Mouse (Mus musculus) neural tube, postnatal 0 days (tissue): ENCODE results near the gene 1500011B03Rik. TPM values are rescaled to one million over a fixed set of nuclear protein-coding genes. Genes with fewer than 3 reads are reported as not detected.

Experiments used
- microRNA-seq: library from miRNA; unstranded; fragments of <30 nt; microRNA quantifications from one replicate; pipeline ENCODE4, GENCODE M21; 2016
- polyA plus RNA-seq: library from polyadenylated mRNA; unstranded; fragments of >200 nt; fragmentation: Nextera tagmentation; extraction: Ambion mirVana; gene quantifications from 2 replicates; pipeline ENCODE4 v1.2.1, GENCODE M21; 2015

Gene 1500011B03Rik
- 337 and 360 TPM in 2 replicates for polyA plus RNA-seq

DNA sequence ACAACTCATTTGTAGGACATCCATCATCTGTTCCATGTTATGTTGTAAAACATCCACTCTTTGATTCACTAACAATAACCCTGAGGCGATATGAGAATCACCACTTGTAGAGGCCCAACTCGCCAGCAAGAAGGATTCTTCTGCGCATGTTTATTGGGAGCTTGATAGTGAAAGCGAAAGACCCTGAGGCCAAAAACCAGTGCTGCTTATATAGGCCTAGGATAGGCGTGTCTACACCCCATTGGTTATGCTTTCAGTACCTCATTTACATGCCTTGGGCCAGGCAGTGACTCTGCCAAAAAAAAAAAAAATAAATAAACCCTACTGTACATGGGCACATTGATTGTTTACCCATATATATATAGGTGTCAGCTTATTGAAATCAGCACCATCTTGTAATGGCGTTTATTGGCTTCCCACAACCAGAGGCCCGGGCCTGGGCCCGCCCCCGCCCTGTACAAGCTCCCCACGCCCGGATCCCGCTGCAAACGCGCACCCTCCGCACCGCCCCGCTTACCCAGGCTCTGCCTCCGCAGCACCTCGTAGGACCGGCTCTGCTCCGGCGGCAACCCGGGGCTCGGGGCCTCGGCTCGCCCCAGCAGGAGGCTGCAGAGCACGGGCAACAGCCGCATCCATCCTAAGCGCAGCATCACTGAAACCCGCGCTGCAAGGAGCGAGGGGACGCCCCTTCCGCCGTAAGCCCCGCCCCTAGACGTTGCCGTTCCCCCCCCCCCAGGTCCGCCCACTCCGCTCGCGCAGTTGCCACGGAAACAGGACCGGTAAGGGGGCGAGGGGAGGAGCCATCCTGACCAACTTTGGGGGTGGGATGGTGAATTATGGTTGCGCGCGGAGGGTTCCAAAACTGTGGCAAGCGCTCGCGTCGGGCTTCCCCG, at the start of gene 1500011B03Rik:
1500011B03Rik (minus strand) TSS at position 673 of the 893 bp plus-strand sequence.

GRCm38 (mm10) chr5:114858582-114858981, 35.3 kb upstream of the 1500011B03Rik start, which contains the start of gene Gm9936:
TSS of gene Gm9936 (minus strand) at chr5:114858682.

DNA sequence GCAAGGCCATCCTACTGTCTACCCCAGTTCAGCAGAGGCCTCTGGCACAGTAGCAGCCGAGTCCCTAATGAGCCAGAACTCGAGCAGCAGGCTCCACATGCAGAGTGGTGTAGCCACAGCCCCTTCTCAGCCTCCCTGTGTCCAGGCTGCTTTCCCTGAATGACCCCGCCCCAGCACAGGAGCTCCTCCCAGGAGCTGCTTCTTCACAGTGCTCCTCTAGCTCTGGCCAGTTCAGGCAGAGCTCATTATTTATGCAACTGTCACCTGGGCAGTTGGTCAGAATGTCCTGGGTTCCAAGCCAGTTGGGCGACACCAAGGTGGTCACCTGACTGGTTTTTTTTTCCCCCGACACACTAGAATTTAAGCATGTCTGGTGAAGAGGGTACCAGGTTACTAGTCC, 30.1 kb upstream of the 1500011B03Rik start, which contains the start of gene 4930519G04Rik:
4930519G04Rik (plus strand) TSS at position 301 of the 400 bp plus-strand sequence.

DNA sequence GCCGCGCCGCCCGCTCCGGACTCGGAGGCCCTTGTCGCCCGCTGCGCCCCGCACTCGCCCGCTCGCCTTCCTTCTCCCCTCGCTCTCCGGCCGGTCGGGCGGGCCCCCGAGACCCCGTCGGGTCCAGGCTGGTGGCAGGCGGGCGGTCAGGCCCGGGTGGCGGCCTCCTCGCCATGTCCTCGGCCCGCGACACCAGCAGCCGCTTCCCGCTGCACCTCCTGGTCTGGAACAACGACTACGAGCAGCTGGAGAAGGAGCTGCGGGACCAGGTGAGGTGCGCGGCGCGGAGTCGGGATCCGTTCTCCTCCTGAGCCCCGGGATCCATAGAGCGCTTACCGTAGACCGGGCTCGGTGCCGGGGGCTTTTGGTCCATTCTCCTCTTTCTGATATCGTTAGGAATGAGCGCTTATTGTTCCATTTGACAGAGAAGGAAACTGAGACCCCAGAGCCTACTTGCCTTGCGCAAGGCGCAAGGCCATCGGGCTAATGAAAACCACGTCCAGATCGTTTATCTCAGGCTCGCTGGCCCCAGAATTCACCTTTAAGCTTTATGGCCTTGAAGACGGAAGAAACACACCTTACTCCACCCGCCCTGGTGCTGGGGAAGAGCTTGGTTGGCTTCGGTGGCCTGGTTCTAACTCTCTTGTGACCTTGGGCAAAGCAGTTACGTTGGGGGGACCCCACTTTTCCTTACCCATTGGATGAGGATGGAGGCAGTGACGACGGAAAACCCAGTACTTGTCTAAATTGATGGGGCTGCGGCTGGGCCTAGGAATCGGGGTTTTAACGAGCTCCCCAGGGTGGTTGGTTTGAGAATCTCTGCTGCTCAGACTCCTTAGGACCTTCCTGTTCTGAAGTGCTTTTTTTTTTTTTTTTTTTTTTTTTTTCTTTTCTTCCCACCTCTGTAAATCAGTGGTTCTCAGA, 48.0 kb downstream of the 1500011B03Rik start, which contains the start of gene Git2:
Git2 (minus strand) TSS at position 462 of the 924 bp plus-strand sequence.

DNA sequence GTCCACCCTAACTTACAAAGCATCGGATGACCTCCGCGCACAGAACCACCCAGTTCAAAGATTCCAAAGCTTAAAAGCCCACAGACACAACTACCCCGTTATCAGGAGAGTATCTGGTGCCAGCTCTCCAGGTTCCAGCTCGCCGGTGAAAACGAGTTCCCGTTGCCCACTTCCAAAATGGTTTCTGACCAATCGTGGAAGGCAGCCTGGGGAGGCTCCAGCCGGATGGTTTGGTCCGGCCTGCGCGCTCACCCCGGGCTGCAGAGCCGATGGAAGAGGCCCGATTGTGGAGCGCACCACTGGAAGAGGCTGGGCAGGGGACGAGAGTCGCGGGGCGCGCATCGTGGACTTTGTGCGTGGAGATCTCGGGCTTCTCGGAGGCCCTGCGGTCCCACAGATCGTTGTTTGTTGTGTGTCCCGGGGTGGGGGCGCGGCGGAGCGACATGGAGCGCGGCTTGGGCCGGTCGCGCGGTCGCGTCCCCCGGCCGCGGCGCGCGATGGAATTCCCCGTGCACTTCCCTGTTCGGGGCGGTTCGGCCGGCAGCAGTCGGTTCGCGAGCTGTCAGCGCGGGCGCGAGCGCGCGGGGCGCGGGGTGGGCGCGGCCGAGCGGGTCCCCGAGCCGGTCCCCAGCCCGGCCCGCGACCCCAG, 48.7 kb downstream of the 1500011B03Rik start, which contains the start of gene Ankrd13a:
Ankrd13a (plus strand) TSS at position 275 of the 649 bp plus-strand sequence.

Small RNA genes lying within 50 kb of the gene (microRNA-seq; reads per million reads assigned to microRNA genes)
- 1.7 reads per million for gene Mir6240

Other genes with a start within 250 kb of the 1500011B03Rik start
- gene Trpv4, start 165.0 kb downstream of the 1500011B03Rik start, polyA plus RNA-seq: 1.1 and 1.5 TPM in 2 replicates
- 58.5 and 67.5 TPM in 2 replicates for gene Gltp, start 132.5 kb downstream of the 1500011B03Rik start, polyA plus RNA-seq
- gene Tchp, start 115.7 kb downstream of the 1500011B03Rik start, polyA plus RNA-seq: 12.3 and 13.2 TPM in 2 replicates
- gene Ankrd13a, start 48.8 kb downstream of the 1500011B03Rik start, polyA plus RNA-seq: 29.3 and 30.6 TPM in 2 replicates
- gene Git2, start 48.0 kb downstream of the 1500011B03Rik start, polyA plus RNA-seq: 33.4 and 38.9 TPM in 2 replicates
- not detected in 2 replicates for gene 4930519G04Rik, start 30.2 kb upstream of the 1500011B03Rik start, polyA plus RNA-seq
- gene Gm9936, start 35.2 kb upstream of the 1500011B03Rik start, polyA plus RNA-seq: 2.0 and 2.6 TPM in 2 replicates
- gene Oasl2, start 73.5 kb upstream of the 1500011B03Rik start, polyA plus RNA-seq: 6.6 and 7.8 TPM in 2 replicates
- 0.27 and 1.3 TPM in 2 replicates for gene Oasl1, start 99.8 kb upstream of the 1500011B03Rik start, polyA plus RNA-seq
- gene 2210016L21Rik, start 118.7 kb upstream of the 1500011B03Rik start, polyA plus RNA-seq: 220 and 232 TPM in 2 replicates
- gene Hnf1a, start 147.6 kb upstream of the 1500011B03Rik start, polyA plus RNA-seq: 0.06 and 0.09 TPM in 2 replicates
- 49.0 and 72.3 TPM in 2 replicates for gene Sppl3, start 187.7 kb upstream of the 1500011B03Rik start, polyA plus RNA-seq